Comparison of ENCODE assay signal across 17 mouse cellular contexts in the genomic region with DNA sequence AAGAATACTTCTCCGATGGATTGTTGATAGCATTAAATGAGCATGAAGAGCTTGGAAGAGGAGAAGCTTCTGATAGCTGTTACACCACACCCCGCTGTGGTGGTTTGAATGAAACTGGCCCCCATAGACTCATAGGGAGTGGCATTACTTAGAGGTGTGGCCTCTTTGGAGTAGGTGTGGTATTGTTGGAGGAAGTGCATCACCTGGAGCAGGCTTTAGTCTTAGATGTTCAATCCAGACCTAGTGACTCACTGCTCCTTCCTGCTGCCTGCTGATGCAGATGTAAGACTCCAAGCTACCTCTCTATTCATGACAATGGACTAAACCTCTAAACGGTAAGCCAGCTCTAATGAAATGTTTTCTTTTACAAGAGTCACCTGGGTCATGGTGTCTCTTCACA.
"Had no signal": no experiment of that assay in that cellular context is flagged by ENCODE, and none has a peak within 500 bp of the region (broad histone marks: within the 10 kb centered on the region; RNA-seq: fewer than 3 reads in every experiment).

No protein-coding gene starts in this region.

- H3K4me2 ChIP-seq: lung, embryonic 14.5 days; midbrain, embryonic 11.5 days; midbrain, embryonic 13.5 days; midbrain, embryonic 15.5 days; neural tube, embryonic 13.5 days; neural tube, embryonic 15.5 days; stomach, embryonic 15.5 days had no signal

- H3K9me3 ChIP-seq: midbrain, embryonic 13.5 days; midbrain, embryonic 15.5 days; neural tube, embryonic 13.5 days; neural tube, embryonic 15.5 days; stomach, embryonic 15.5 days had no signal

- H3K9ac ChIP-seq: lung, embryonic 14.5 days; midbrain, embryonic 13.5 days; midbrain, embryonic 15.5 days; neural tube, embryonic 13.5 days; neural tube, embryonic 15.5 days; stomach, embryonic 15.5 days had no signal

- H3K27ac ChIP-seq: macrophage; midbrain, embryonic 13.5 days; midbrain, embryonic 15.5 days; neural tube, embryonic 13.5 days; neural tube, embryonic 15.5 days; stomach, embryonic 15.5 days; stomach, postnatal 0 days had no signal

- H3K4me3 ChIP-seq: megakaryocyte, embryonic 14.5 days; midbrain, embryonic 13.5 days; midbrain, embryonic 15.5 days; neural tube, embryonic 13.5 days; neural tube, embryonic 15.5 days; stomach, embryonic 15.5 days had no signal

- H3K4me1 ChIP-seq: megakaryocyte, embryonic 14.5 days; midbrain, embryonic 13.5 days; midbrain, embryonic 15.5 days; neural tube, embryonic 13.5 days; neural tube, embryonic 15.5 days; stomach, embryonic 15.5 days had no signal

- DNase-seq: lung, adult 18-20 months; lung, embryonic 14.5 days; lung, postnatal 14 days; lung, postnatal 36 days; right cerebral cortex, postnatal 14 days; thymus, adult 2 months; thymus, postnatal 25 days; thymus, postnatal 4 days had no signal

- H3K36me3 ChIP-seq: midbrain, embryonic 13.5 days; midbrain, embryonic 15.5 days; neural tube, embryonic 13.5 days; neural tube, embryonic 15.5 days; stomach, embryonic 15.5 days had no signal

- ATAC-seq: midbrain, embryonic 13.5 days; midbrain, embryonic 15.5 days had no signal

- H3K27me3 ChIP-seq: megakaryocyte, embryonic 14.5 days; midbrain, embryonic 13.5 days; midbrain, embryonic 15.5 days; neural tube, embryonic 13.5 days; neural tube, embryonic 15.5 days; stomach, embryonic 15.5 days had no signal
